Mouse (Mus musculus): ENCODE measurements at regions not wholly inside any gene's neighbourhood (a gene's known extent, or its start where the extent isn't known, plus 50 kb on each side); places are given as distances from the start of the nearest gene placed in this dataset.

GRCm38 (mm10) chr6:88974457-88974856, 72.4 kb downstream of the Tpra1 start:
- no peak for TF ChIP-seq CTCF (conservative IDR thresholded peaks at IDR 0.05 in 1 of 2, IDR thresholded peaks at IDR 0.05 in 1 of 2; ENCODE audit: low read depth in 2 of 2, low read length in 2 of 2)
- no peak for TF ChIP-seq ZC3H11A (IDR thresholded peaks at IDR 0.05; ENCODE audit: low read depth, low read length)
- no peak for TF ChIP-seq MAX (IDR thresholded peaks at IDR 0.05; ENCODE audit: low read length)
- TF ChIP-seq NRF1 (IDR thresholded peaks at IDR 0.05; ENCODE audit: low read depth, low read length) = no peak
- no peak for TF ChIP-seq HCFC1 (IDR thresholded peaks at IDR 0.05; ENCODE audit: low read depth, low read length)
- TF ChIP-seq UBTF (IDR thresholded peaks at IDR 0.05; ENCODE audit: low read depth, low read length) = no peak
- TF ChIP-seq EP300 (IDR thresholded peaks at IDR 0.05; ENCODE audit: low read length) = no peak
- no peak for TF ChIP-seq POLR2A (IDR thresholded peaks at IDR 0.05; ENCODE audit: low read depth, low read length)
- no peak for TF ChIP-seq USF1 (IDR thresholded peaks at IDR 0.05; ENCODE audit: low read depth, low read length)
- TF ChIP-seq ZNF384 (IDR thresholded peaks at IDR 0.05; ENCODE audit: low read depth, low read length) = no peak
- TF ChIP-seq MYC (IDR thresholded peaks at IDR 0.05; ENCODE audit: low read depth, low read length) = no peak
- no peak for TF ChIP-seq MXI1 (IDR thresholded peaks at IDR 0.05; ENCODE audit: low read depth, low read length)
- TF ChIP-seq ELF1 (IDR thresholded peaks at IDR 0.05; ENCODE audit: low read depth, low read length) = no peak

Measured in CH12.LX (cell line).